Mouse (Mus musculus) olfactory bulb, adult 2 months (tissue): ENCODE measurements around the gene Stmn1.

Source experiments
- CTCF ChIP-seq: fragments of 200-500 bp; IDR thresholded peaks from 2 replicates; pipeline ENCODE4 v1.5.1; 2012; ENCODE audit warnings: low read depth, mild to moderate bottlenecking, low read length, moderate library complexity; ENCODE audit not compliant: insufficient read depth
- POLR2A ChIP-seq: fragments of 200-500 bp; IDR thresholded peaks from 2 replicates; pipeline ENCODE4 v1.6.1; 2012; ENCODE audit warnings: mild to moderate bottlenecking, low read depth, low read length, moderate library complexity; ENCODE audit not compliant: insufficient read depth

- no peak for TF ChIP-seq CTCF
- TF ChIP-seq POLR2A: no peak
Observed at GRCm38 (mm10) chr4:134483078-134483688, 15.1 kb downstream of the Stmn1 start.
